Mouse (Mus musculus) MEL (cell line): ENCODE measurements around the gene Cd180. TPM values are rescaled to one million over a fixed set of nuclear protein-coding genes. Genes with fewer than 3 reads are reported as not detected.

Experiments
- DNase-seq: peaks from one replicate; pipeline ENCODE4 v3.0.0; 2011; ENCODE audit warnings: low read depth, low spot score
- H3K27ac ChIP-seq: 2 replicates; pipeline ENCODE4 v1.5.1; 2012; ENCODE audit warnings: low read depth, mild to moderate bottlenecking, control low read depth, low read length, moderate library complexity; ENCODE audit not compliant: control insufficient read depth
- H3K27me3 ChIP-seq, 2 experiments: fragments of 150-350 bp in 1 of 2; sonication (generic) in 1 of 2; 2 replicates each; pipeline ENCODE4 v1.6.1; 2012; ENCODE audit warnings: low read length in 2 of 2, mild to moderate bottlenecking in 2 of 2, improper control_type of control experiment in 1 of 2, moderate library complexity in 1 of 2; ENCODE audit not compliant: insufficient read depth in 2 of 2, control insufficient read depth in 1 of 2
- H3K36me3 ChIP-seq, 2 experiments: 2 replicates each; pipeline ENCODE4 v1.6.1; 2012 to 2014; ENCODE audit warnings: low read length in 2 of 2, improper control_type of control experiment in 1 of 2, inconsistent platforms in 1 of 2, mild to moderate bottlenecking in 1 of 2; ENCODE audit not compliant: insufficient read depth in 2 of 2, control insufficient read depth in 1 of 2
- H3K4me1 ChIP-seq, 2 experiments: fragments of 150-350 bp in 1 of 2; sonication (generic) in 1 of 2; 2 replicates each; pipeline ENCODE4 v1.6.1; 2012; ENCODE audit warnings: low read length in 2 of 2, improper control_type of control experiment in 1 of 2, mild to moderate bottlenecking in 1 of 2; ENCODE audit not compliant: insufficient read depth in 2 of 2, control insufficient read depth in 1 of 2
- H3K4me3 ChIP-seq, 2 experiments: fragments of 150-350 bp in 1 of 2; sonication (generic) in 1 of 2; 2 replicates each; pipeline ENCODE4 v1.5.1; 2012; ENCODE audit warnings: low read depth in 2 of 2, low read length in 2 of 2, mild to moderate bottlenecking in 2 of 2, moderate library complexity in 2 of 2, control low read depth in 1 of 2, improper control_type of control experiment in 1 of 2; ENCODE audit not compliant: control insufficient read depth in 1 of 2, insufficient read depth in 1 of 2
- H3K79me2 ChIP-seq: 2 replicates; pipeline ENCODE4 v1.6.1; 2012; ENCODE audit warnings: mild to moderate bottlenecking, low read length, moderate library complexity; ENCODE audit not compliant: control insufficient read depth, poor library complexity, insufficient read depth
- H3K9ac ChIP-seq: 2 replicates; pipeline ENCODE4 v1.6.1; 2012; ENCODE audit warnings: low read depth, mild to moderate bottlenecking, control low read depth, low read length, moderate library complexity; ENCODE audit not compliant: control insufficient read depth, poor library complexity, severe bottlenecking
- H3K9me3 ChIP-seq: fragments of 150-350 bp; sonication (generic); replicated peaks from 2 replicates; pipeline ENCODE4 v1.6.1; 2012; ENCODE audit warnings: mild to moderate bottlenecking, low read length, improper control_type of control experiment, moderate library complexity; ENCODE audit not compliant: insufficient read depth
- CHD1 ChIP-seq: IDR thresholded peaks from 2 replicates; pipeline ENCODE4 v1.6.1; 2012; ENCODE audit warnings: low read depth, mild to moderate bottlenecking, inconsistent platforms, low read length, improper control_type of control experiment
- CHD2 ChIP-seq: IDR thresholded peaks from 2 replicates; pipeline ENCODE4 v1.6.1; 2011; ENCODE audit warnings: low read length, improper control_type of control experiment
- CTCF ChIP-seq, 3 experiments: IDR thresholded peaks in 2 of 3; conservative IDR thresholded peaks in 1 of 3; 2 replicates each; pipeline ENCODE4 v1.5.1; 2011 to 2012; ENCODE audit warnings: low read length in 3 of 3, low read depth in 2 of 3, mild to moderate bottlenecking in 2 of 3, improper control_type of control experiment in 1 of 3, inconsistent platforms in 1 of 3, mixed read lengths in 1 of 3, moderate library complexity in 1 of 3; ENCODE audit not compliant: control insufficient read depth in 1 of 3, insufficient read depth in 1 of 3, poor library complexity in 1 of 3, severe bottlenecking in 1 of 3
- E2F4 ChIP-seq: IDR thresholded peaks from 2 replicates; pipeline ENCODE4 v1.6.1; 2011; ENCODE audit warnings: low read depth, low read length, improper control_type of control experiment, borderline replicate concordance
- ELF1 ChIP-seq: IDR thresholded peaks from 2 replicates; pipeline ENCODE4 v1.6.1; 2014; ENCODE audit warnings: low read depth, mild to moderate bottlenecking, inconsistent platforms, low read length, improper control_type of control experiment, moderate library complexity
- EP300 ChIP-seq, 2 experiments: IDR thresholded peaks; 2 replicates each; pipeline ENCODE4 v1.6.1; 2011; ENCODE audit warnings: improper control_type of control experiment in 2 of 2, low read length in 2 of 2, low read depth in 1 of 2, mild to moderate bottlenecking in 1 of 2
- ETS1 ChIP-seq: IDR thresholded peaks from 2 replicates; pipeline ENCODE4 v1.6.1; 2012; ENCODE audit warnings: low read depth, mild to moderate bottlenecking, inconsistent platforms, low read length, improper control_type of control experiment, moderate library complexity
- GABPA ChIP-seq: IDR thresholded peaks from 2 replicates; pipeline ENCODE4 v1.6.1; 2012; ENCODE audit warnings: low read depth, mild to moderate bottlenecking, inconsistent platforms, low read length, improper control_type of control experiment, moderate library complexity
- GATA1 ChIP-seq: IDR thresholded peaks from 2 replicates; pipeline ENCODE4 v1.6.1; 2011; ENCODE audit warnings: low read depth, low read length, improper control_type of control experiment
- KAT2A ChIP-seq: conservative IDR thresholded peaks from 2 replicates; pipeline ENCODE4 v1.6.1; 2012; ENCODE audit warnings: low read depth, low read length, improper control_type of control experiment, inconsistent platforms
- MAX ChIP-seq: IDR thresholded peaks from 2 replicates; pipeline ENCODE4 v1.6.1; 2011; ENCODE audit warnings: low read length, improper control_type of control experiment
- MAZ ChIP-seq: IDR thresholded peaks from 2 replicates; pipeline ENCODE4 v1.6.1; 2012; ENCODE audit warnings: low read depth, mild to moderate bottlenecking, inconsistent platforms, low read length, improper control_type of control experiment
- MEF2A ChIP-seq: IDR thresholded peaks from 2 replicates; pipeline ENCODE4 v1.6.1; 2014; ENCODE audit warnings: low read depth, mild to moderate bottlenecking, inconsistent platforms, low read length, improper control_type of control experiment; ENCODE audit not compliant: poor library complexity, insufficient replicate concordance, severe bottlenecking; ENCODE audit errors: extremely low read depth
- MXI1 ChIP-seq: IDR thresholded peaks from 2 replicates; pipeline ENCODE4 v1.6.1; 2011; ENCODE audit warnings: mild to moderate bottlenecking, low read depth, low read length, improper control_type of control experiment
- MYB ChIP-seq: IDR thresholded peaks from 2 replicates; pipeline ENCODE4 v1.6.1; 2011; ENCODE audit warnings: mild to moderate bottlenecking, low read depth, low read length, improper control_type of control experiment
- NELFE ChIP-seq: IDR thresholded peaks from 2 replicates; pipeline ENCODE4 v1.6.1; 2011; ENCODE audit warnings: low read depth, low read length, improper control_type of control experiment
- NRF1 ChIP-seq: IDR thresholded peaks from 2 replicates; pipeline ENCODE4 v1.6.1; 2014; ENCODE audit warnings: low read depth, mild to moderate bottlenecking, inconsistent platforms, low read length, improper control_type of control experiment, moderate library complexity; ENCODE audit not compliant: poor library complexity, insufficient read depth, severe bottlenecking
- POLR2A ChIP-seq, 2 experiments: IDR thresholded peaks; 2 replicates each; pipeline ENCODE4 v1.6.1; 2011 to 2012; ENCODE audit warnings: low read length in 2 of 2, mild to moderate bottlenecking in 2 of 2, control low read depth in 1 of 2, improper control_type of control experiment in 1 of 2, low read depth in 1 of 2, moderate library complexity in 1 of 2; ENCODE audit not compliant: control insufficient read depth in 1 of 2, insufficient read depth in 1 of 2, poor library complexity in 1 of 2
- POLR2AphosphoS2 ChIP-seq: IDR thresholded peaks from 2 replicates; pipeline ENCODE4 v1.6.1; 2011; ENCODE audit warnings: low read length, improper control_type of control experiment
- POLR2AphosphoS5 ChIP-seq: IDR thresholded peaks from 2 replicates; pipeline ENCODE4 v1.6.1; 2012; ENCODE audit warnings: low read depth, borderline replicate concordance, mild to moderate bottlenecking, inconsistent platforms, low read length, moderate library complexity, mixed read lengths
- RAD21 ChIP-seq: IDR thresholded peaks from 2 replicates; pipeline ENCODE4 v1.6.1; 2011; ENCODE audit warnings: mild to moderate bottlenecking, low read depth, low read length, improper control_type of control experiment
- RCOR1 ChIP-seq: IDR thresholded peaks from 2 replicates; pipeline ENCODE4 v1.6.1; 2012; ENCODE audit warnings: low read depth, mild to moderate bottlenecking, inconsistent platforms, low read length, improper control_type of control experiment
- SIN3A ChIP-seq: IDR thresholded peaks from 2 replicates; pipeline ENCODE4 v1.6.1; 2012; ENCODE audit warnings: low read length, improper control_type of control experiment, inconsistent platforms
- SMC3 ChIP-seq: IDR thresholded peaks from 2 replicates; pipeline ENCODE4 v1.6.1; 2011; ENCODE audit warnings: low read depth, low read length, improper control_type of control experiment
- TAL1 ChIP-seq: IDR thresholded peaks from 2 replicates; pipeline ENCODE4 v1.6.1; 2012; ENCODE audit warnings: mild to moderate bottlenecking, inconsistent platforms, low read length, moderate library complexity, mixed read lengths
- TBP ChIP-seq: IDR thresholded peaks from 2 replicates; pipeline ENCODE4 v1.8.0; 2011; ENCODE audit warnings: low read depth, low read length, improper control_type of control experiment
- TCF12 ChIP-seq: IDR thresholded peaks from 2 replicates; pipeline ENCODE4 v1.6.1; 2014; ENCODE audit warnings: low read depth, mild to moderate bottlenecking, inconsistent platforms, low read length, improper control_type of control experiment, moderate library complexity
- USF1 ChIP-seq: IDR thresholded peaks from 2 replicates; pipeline ENCODE4 v1.6.1; 2014; ENCODE audit warnings: low read depth, mild to moderate bottlenecking, inconsistent platforms, low read length, improper control_type of control experiment, moderate library complexity
- USF2 ChIP-seq, 2 experiments: IDR thresholded peaks; 2 replicates each; pipeline ENCODE4 v1.6.1; 2011 to 2012; ENCODE audit warnings: improper control_type of control experiment in 2 of 2, low read length in 2 of 2, borderline replicate concordance in 1 of 2, inconsistent platforms in 1 of 2, low read depth in 1 of 2, mild to moderate bottlenecking in 1 of 2; ENCODE audit not compliant: insufficient read depth in 1 of 2
- ZC3H11A ChIP-seq: IDR thresholded peaks from 2 replicates; pipeline ENCODE4 v1.6.1; 2012; ENCODE audit warnings: low read depth, mild to moderate bottlenecking, inconsistent platforms, low read length, improper control_type of control experiment
- ZNF384 ChIP-seq: IDR thresholded peaks from 2 replicates; pipeline ENCODE4 v1.6.1; 2012; ENCODE audit warnings: low read depth, mild to moderate bottlenecking, inconsistent platforms, low read length, improper control_type of control experiment
- polyA plus RNA-seq, 2 experiments: library from polyadenylated mRNA; stranded (reverse) in 1 of 2; unstranded in 1 of 2; fragments of >175 nt in 1 of 2; fragments of >200 nt in 1 of 2; gene quantifications; 2 replicates each; pipeline versions ENCODE4 v1.2.1 to v1.2.4; 2012; ENCODE audit warnings: low replicate concordance in 2 of 2, low read depth in 1 of 2; ENCODE audit not compliant: insufficient read length in 2 of 2, insufficient read depth in 1 of 2, missing spikeins in 1 of 2
- total RNA-seq: library from RNA; depleted of rRNA; stranded (reverse); fragments of 300-350 nt; gene quantifications from 2 replicates; pipeline ENCODE4 v1.2.3, GENCODE M21; 2012

The Cd180 gene
- total and polyA plus RNA-seq, 3 experiments: 0.12 to 1.8 TPM; not detected in 1

DNA sequence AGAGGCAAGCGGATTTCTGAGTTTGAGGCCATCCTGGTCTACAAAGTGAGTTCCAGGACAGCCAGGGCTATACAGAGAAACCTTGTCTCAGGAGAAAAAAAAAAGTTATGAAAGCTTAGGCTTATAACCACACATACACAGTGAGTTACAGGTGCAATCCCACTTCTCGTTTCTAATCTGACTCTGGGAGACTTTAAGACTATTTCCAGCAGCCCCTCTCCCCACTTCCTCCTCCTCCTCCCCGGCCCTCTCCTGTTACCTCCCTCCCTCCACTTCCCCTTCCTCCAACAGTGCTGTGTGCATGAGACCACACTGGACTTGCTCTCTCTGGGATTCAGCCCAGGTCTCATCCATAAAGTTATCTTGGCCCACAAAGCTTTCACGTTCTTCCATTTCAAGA is 26.6 kb upstream of the Cd180 start:
- Histone ChIP-seq H3K4me3 (peak overlapping the region; percentile 7 to 68; a peak in 1 of 4 replicates), H3K36me3 (peaks cover 0 to 40% of the 10 kb centered on the region in 2 experiments; a peak in 2 of 4 replicates), H3K27ac (peak overlapping the region; percentile 93), H3K9me3 (no peaks in the 10 kb centered on the region), H3K4me1 (peaks cover 11 to 50% of the 10 kb centered on the region in 2 experiments; a peak in 3 of 4 replicates), H3K27me3 (no peaks in the 10 kb centered on the region), H3K9ac (peak overlapping the region; percentile 67), H3K79me2 (no peaks in the 10 kb centered on the region; the same call in 1 of the 2 replicates)
- TF ChIP-seq GABPA (no peak), MXI1 (no peak), ELF1 (0 out of 2 replicates have a peak, but pooled peaks have one; percentile 44), SIN3A (no peak), TAL1 (no peak), ZC3H11A (no peak), E2F4 (no peak), GATA1 (no peak), CHD2 (no peak), RCOR1 (0 out of 2 replicates have a peak, but pooled peaks have one; percentile 18), CTCF (IDR thresholded peaks at IDR 0.05 in 2 of 3, conservative IDR thresholded peaks at IDR 0.05 in 1 of 3; ENCODE audit: control insufficient read depth in 1 of 3, insufficient read depth in 1 of 3, low read depth in 2 of 3, low read length in 3 of 3, poor library complexity in 1 of 3, severe bottlenecking in 1 of 3) (no peak), NELFE (no peak; the same call in 1 of the 2 replicates), ETS1 (peak; percentile 19; the same call in 1 of the 2 replicates), KAT2A (no peak), POLR2AphosphoS5 (no peak), USF2 (IDR thresholded peaks at IDR 0.05; ENCODE audit: borderline replicate concordance in 1 of 2, insufficient read depth in 1 of 2, low read depth in 1 of 2, low read length in 2 of 2) (no peak), TCF12 (0 out of 2 replicates have a peak, but pooled peaks have one; percentile 11), TBP (peak; percentile 94), EP300 (IDR thresholded peaks at IDR 0.05; ENCODE audit: low read depth in 1 of 2, low read length in 2 of 2) (peak; percentile 51 to 61; a peak in 3 of 4 replicates), POLR2A (IDR thresholded peaks at IDR 0.05; ENCODE audit: control insufficient read depth in 1 of 2, insufficient read depth in 1 of 2, low read depth in 1 of 2, low read length in 2 of 2, poor library complexity in 1 of 2) (peak in 1 of 2 experiments; percentile 45; a peak in 1 of 4 replicates), NRF1 (no peak), USF1 (no peak), MAX (no peak; the same call in 1 of the 2 replicates), SMC3 (no peak), MAZ (peak; percentile 73), RAD21 (no peak), ZNF384 (peak; percentile 79), MEF2A (no peak), CHD1 (no peak), MYB (no peak), POLR2AphosphoS2 (no peak)
- DNase-seq: peak; percentile 86
